Mouse (Mus musculus) cerebellum, adult 9-11 months (tissue): ENCODE measurements around the gene Kcns3.
"Not testable (repeated sequence)": the region's sequence is repeated elsewhere in the genome, so short reads cannot be mapped to it uniquely, and the experiment has no call there.

ENCODE experiments used
- DNase-seq: peaks from one replicate; pipeline ENCODE4 v3.0.0; 2022

Gene Kcns3

DNA sequence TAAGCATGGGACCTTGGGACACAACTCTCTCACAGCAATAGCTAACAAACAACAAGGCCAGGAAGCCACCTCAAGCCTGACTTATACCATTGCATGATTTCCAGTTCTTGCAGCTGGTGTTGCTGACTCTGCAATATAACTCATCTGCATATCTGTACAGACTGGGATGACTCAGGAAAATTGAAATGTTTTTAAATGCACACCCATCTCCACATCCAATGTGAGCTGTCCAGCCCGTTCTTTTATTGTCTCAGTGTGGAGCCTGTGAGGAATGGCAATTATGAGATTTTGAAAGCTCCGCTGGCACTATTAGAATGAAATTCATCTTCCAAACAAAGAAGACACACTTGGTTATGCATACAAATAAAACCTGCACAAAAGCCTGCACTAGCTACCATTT, 84.0 kb downstream of the Kcns3 start:
- no peak for DNase-seq

DNA sequence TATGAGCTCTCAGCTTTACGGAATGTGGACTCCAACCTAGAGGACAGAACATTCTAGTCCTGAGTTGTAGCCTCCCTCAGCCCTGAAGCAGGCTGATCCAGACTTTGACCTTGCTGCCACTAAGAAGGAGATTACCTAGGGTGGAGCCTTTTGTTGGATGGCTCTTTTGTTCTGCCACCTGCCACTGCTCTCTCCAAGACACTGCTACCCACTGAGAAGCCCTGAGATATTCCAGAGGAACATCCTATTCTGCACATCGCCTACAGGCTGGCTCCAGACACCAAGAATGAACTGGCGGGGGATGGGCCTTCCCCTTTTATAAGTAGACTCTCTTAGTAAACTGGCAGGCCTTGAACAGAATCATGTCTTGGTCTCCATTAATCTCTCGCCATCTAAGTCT, 98.2 kb downstream of the Kcns3 start:
- DNase-seq, result not testable (repeated sequence)

GRCm38 (mm10) chr12:11041821-11042220, 109.0 kb downstream of the Kcns3 start:
- DNase-seq, result no peak
